Comparison of ENCODE assay signal across 27 mouse cellular contexts in genomic region chr2:60322031-60322726, GRCm38 (mm10). TPM values are rescaled to one million over a fixed set of nuclear protein-coding genes. Genes with fewer than 3 reads are reported as not detected.
DNase-seq lines count a peak whose midpoint lies in the region; ATAC-seq lines count a peak whose summit lies in the region.
"Had no signal": no experiment of that assay in that cellular context is flagged by ENCODE, and none has a peak within 500 bp of the region (broad histone marks: within the 10 kb centered on the region; RNA-seq: fewer than 3 reads in every experiment).

No protein-coding gene starts in this region.

- WGBS in intestine, embryonic 15.5 days, result 62% methylated on average over 6 of the region's 6 CpGs
- 32% methylated on average over 6 of the region's 6 CpGs for WGBS in large intestine, adult 2 months
- 78% methylated on average over 6 of the region's 6 CpGs for WGBS in hindbrain, embryonic 12.5 days

- H3K4me3 ChIP-seq in intestine, embryonic 15.5 days (replicated peaks), result no peak overlapping the region
- no peak overlapping the region for H3K4me3 ChIP-seq in hindbrain, embryonic 12.5 days
- H3K4me3 ChIP-seq: embryonic facial prominence, embryonic 10.5 days; embryonic facial prominence, embryonic 13.5 days; erythroblast, embryonic 14.5 days; forebrain, embryonic 10.5 days; forebrain, embryonic 13.5 days; heart, adult 2 months; hindbrain, embryonic 15.5 days had no signal

- peak; percentile 20 for DNase-seq in right cerebral cortex, adult 18-20 months
- no peak for DNase-seq in right cerebral cortex, postnatal 10 days (ENCODE audit: low spot score in 2 of 2)
- peak; percentile 51 for DNase-seq in large intestine, adult 2 months (ENCODE audit: low read depth, low spot score)
- peak; percentile 24 for DNase-seq in telencephalon, adult 2 months (ENCODE audit: low read depth, low spot score)
- DNase-seq in thymus, postnatal 0 days (ENCODE audit: low spot score), result no peak
- no peak for DNase-seq in heart, postnatal 36 days
- DNase-seq: adrenal gland, adult 8-10 months; adrenal gland, postnatal 25 days; cerebellum, adult 2 months; cerebellum, postnatal 10 days; cerebellum, postnatal 36 days; embryo, embryonic 11 days; gastrocnemius, postnatal 25 days; heart, adult 2 months; kidney, adult 2 months had no signal

- intact Hi-C loops in heart, postnatal 36 days (cut with DNase I), result no loop called here

- H3K4me1 ChIP-seq in intestine, embryonic 15.5 days (replicated peaks), result no peaks in the 10 kb centered on the region
- H3K4me1 ChIP-seq in hindbrain, embryonic 12.5 days, result no peaks in the 10 kb centered on the region
- H3K4me1 ChIP-seq: embryonic facial prominence, embryonic 13.5 days; forebrain, embryonic 10.5 days; forebrain, embryonic 13.5 days; hindbrain, embryonic 15.5 days had no signal

- H3K4me2 ChIP-seq in intestine, embryonic 15.5 days (replicated peaks), result no peak overlapping the region
- H3K4me2 ChIP-seq in hindbrain, embryonic 12.5 days (replicated peaks), result no peak overlapping the region
- H3K4me2 ChIP-seq: embryonic facial prominence, embryonic 13.5 days; forebrain, embryonic 13.5 days; heart, embryonic 11.5 days; hindbrain, embryonic 15.5 days had no signal

- H3K27ac ChIP-seq in intestine, embryonic 15.5 days, result no peak overlapping the region
- no peak overlapping the region for H3K27ac ChIP-seq in hindbrain, embryonic 12.5 days
- H3K27ac ChIP-seq: embryonic facial prominence, embryonic 10.5 days; embryonic facial prominence, embryonic 13.5 days; forebrain, embryonic 10.5 days; forebrain, embryonic 13.5 days; heart, adult 2 months; hindbrain, embryonic 15.5 days had no signal

- no peak overlapping the region for H3K9ac ChIP-seq in intestine, embryonic 15.5 days
- no peak overlapping the region for H3K9ac ChIP-seq in hindbrain, embryonic 12.5 days
- H3K9ac ChIP-seq: embryonic facial prominence, embryonic 13.5 days; forebrain, embryonic 13.5 days; hindbrain, embryonic 15.5 days had no signal

- H3K36me3 ChIP-seq in intestine, embryonic 15.5 days, result no peaks in the 10 kb centered on the region
- no peaks in the 10 kb centered on the region for H3K36me3 ChIP-seq in hindbrain, embryonic 12.5 days
- H3K36me3 ChIP-seq: hindbrain, embryonic 15.5 days had no signal

- H3K9me3 ChIP-seq in intestine, embryonic 15.5 days, result no peaks in the 10 kb centered on the region
- H3K9me3 ChIP-seq in hindbrain, embryonic 12.5 days (replicated peaks), result no peaks in the 10 kb centered on the region
- H3K9me3 ChIP-seq: embryonic facial prominence, embryonic 10.5 days; embryonic facial prominence, embryonic 13.5 days; forebrain, embryonic 10.5 days; forebrain, embryonic 13.5 days; hindbrain, embryonic 15.5 days had no signal

- ATAC-seq in intestine, embryonic 15.5 days, result peak; percentile 59
- no peak for ATAC-seq in hindbrain, embryonic 12.5 days (ENCODE audit: low FRiP score)
- ATAC-seq: activated CD4-positive, CD25-positive, alpha-beta regulatory T cell, adult 4 months; CD4-positive, CD25-positive, alpha-beta regulatory T cell, adult 4 months; forebrain, embryonic 13.5 days; forebrain, embryonic 16.5 days had no signal

- no peaks in the 10 kb centered on the region for H3K27me3 ChIP-seq in intestine, embryonic 15.5 days (replicated peaks)
- H3K27me3 ChIP-seq in hindbrain, embryonic 12.5 days, result no peaks in the 10 kb centered on the region
- H3K27me3 ChIP-seq: embryonic facial prominence, embryonic 13.5 days; forebrain, embryonic 13.5 days; hindbrain, embryonic 15.5 days had no signal

RNA-seq across cellular contexts. Expression of gene Cd302, which starts 37.9 kb away (rescaled TPM):
- polyA plus RNA-seq in intestine, embryonic 15.5 days (2015; fragmentation: Nextera tagmentation; extraction: Ambion mirVana), result 36.3 and 38.5 TPM in 2 replicates
- 18.8 and 30.2 TPM in 2 replicates for polyA plus RNA-seq in large intestine, adult 2 months (2012; rRNA removed)
- 10.4 and 13.4 TPM in 2 replicates for polyA plus RNA-seq in thymus, postnatal 0 days (2015; fragmentation: Nextera tagmentation; extraction: Ambion mirVana)
- polyA plus RNA-seq in hindbrain, embryonic 12.5 days (2016; fragmentation: Nextera tagmentation; extraction: Ambion mirVana), result 24.5 and 24.6 TPM in 2 replicates
- 10 to 100 TPM in 1 of 2 experiments, 1 to 10 TPM in 1; 9.7 to 11.4 TPM for total RNA-seq in heart, postnatal 36 days (2021)

Comparison
In these comparisons a context has a peak if more than half of its experiments do, and no peak if none do; other contexts are left out.
1. DNase-seq: peak in right cerebral cortex, adult 18-20 months (single experiment), large intestine, adult 2 months (single experiment) and telencephalon, adult 2 months (single experiment); none in right cerebral cortex, postnatal 10 days (0 of 2), thymus, postnatal 0 days (single experiment) and heart, postnatal 36 days (0 of 2).